Mouse (Mus musculus) gastrocnemius, adult 8-10 months (tissue): ENCODE data around the gene Polr1b. TPM values are rescaled to one million over a fixed set of nuclear protein-coding genes. Genes with fewer than 3 reads are reported as not detected.

Experiments used
- DNase-seq, 2 experiments: peaks; one replicate each; pipeline ENCODE4 v3.0.0; 2022; ENCODE audit warnings: low spot score in 2 of 2
- total RNA-seq, 4 experiments: library from RNA; stranded (reverse); gene quantifications; 2 replicates each; pipeline ENCODE4 v1.2.4; 2022

Polr1b gene
- total RNA-seq: 10 to 100 TPM; 10.9 to 13.7 (median 11.3) TPM

GRCm38 (mm10) chr2:129100784-129101310 lies at the start of gene Polr1b:
Gene Polr1b, plus strand, starts transcription at chr2:129100995.
- peak; percentile 89 to 91 for DNase-seq

DNA sequence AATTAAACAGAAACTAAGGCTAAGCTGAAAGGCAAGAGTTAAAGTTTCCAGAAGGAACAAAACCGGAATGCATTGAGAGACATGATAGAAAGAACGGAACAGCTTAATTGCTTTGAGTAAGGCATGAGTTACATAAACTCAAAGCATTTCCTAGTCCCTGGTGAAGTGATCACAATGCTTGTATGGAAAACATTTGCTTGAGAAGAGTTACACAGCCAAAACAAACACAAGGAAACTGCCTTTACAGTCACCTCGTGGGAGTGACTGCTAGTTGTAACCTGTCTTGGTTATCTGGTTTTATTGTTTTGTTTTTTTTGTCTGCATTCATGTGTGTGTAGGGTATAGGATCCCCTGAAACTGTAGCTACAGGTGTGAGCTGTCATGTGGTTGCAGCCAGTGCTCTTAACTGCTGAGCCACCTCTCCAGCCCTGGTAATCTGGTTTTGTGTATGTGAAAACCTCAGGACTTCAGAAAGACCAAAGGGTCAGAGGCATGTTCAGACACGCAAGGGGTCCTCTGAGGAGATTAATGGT lies 48.3 kb upstream of the Polr1b start:
- no peak for DNase-seq

- no peak for DNase-seq
These were observed 45.1 kb upstream of the Polr1b start for GRCm38 (mm10) chr2:129055741-129056140.

DNA sequence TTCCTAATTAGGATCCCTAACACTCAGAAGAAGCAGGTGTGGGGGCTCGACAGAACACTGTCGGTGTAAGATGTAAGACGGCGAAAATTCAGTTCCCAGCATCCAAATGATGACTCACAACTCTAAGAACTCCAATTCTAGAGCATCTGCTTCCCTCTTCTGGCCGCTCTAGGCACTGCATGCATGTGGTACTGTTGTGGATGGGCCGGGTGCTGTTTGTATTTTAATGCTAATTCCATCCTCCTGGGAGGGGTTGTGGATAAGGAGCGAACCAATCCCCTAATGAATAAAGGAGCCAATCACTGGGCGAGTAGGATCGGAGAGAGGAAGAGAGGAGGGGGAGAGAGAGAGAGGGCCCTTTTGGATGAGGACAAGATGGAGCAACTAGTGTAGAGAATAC lies 44.2 kb upstream of the Polr1b start:
- DNase-seq: no peak

- DNase-seq: no peak
These were observed 43.5 kb upstream of the Polr1b start for GRCm38 (mm10) chr2:129057256-129057655.

DNA sequence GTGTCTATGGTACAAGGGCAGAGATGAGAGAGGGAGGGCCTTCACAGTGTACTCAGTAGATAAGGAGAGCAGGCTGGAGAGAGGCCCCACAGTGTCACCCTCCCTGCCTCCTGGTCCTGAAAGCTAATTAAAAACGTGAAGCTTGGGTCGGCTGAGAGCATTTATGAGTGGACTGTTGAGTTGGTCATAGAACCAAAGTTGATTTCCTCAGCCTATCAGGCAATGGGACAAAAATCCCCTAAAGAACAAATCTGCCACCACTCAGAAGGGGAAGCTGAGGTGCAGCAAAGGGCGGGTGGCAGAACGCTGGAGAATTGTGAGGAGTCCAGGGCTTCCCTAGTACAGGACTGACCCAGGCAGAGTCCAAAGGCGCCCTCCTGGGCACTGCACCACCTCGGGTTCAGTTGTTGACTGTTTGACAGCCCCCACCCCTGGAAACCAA lies 42.9 kb upstream of the Polr1b start:
- no peak for DNase-seq

DNA sequence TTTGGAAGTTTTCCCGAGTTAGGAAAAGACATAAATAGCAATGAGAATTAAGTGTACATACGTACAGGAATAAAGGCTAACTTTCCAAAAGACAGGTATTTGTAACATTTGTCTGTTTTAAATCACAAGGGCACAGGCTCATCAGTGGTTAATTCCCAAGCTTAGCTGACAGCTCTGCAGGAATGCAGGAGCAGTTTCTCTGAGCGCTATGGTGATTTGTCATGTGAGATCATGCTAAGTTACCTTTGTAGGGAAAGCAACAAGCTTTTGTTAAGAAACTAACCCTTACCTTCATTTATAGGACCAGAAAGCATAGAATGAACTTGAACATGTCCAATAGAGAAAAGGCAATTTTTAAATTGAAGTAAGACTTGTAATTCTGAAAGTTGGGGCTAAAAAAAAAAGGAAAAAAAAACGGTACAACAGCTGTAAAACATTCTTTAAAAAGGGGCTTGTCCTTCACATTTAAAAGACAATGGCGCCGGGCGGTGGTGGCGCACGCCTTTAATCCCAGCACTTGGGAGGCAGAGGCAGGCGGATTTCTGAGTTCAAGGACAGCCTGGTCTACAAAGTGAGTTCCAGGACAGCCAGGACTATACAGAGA lies 39.2 kb upstream of the Polr1b start:
- no peak for DNase-seq

DNA sequence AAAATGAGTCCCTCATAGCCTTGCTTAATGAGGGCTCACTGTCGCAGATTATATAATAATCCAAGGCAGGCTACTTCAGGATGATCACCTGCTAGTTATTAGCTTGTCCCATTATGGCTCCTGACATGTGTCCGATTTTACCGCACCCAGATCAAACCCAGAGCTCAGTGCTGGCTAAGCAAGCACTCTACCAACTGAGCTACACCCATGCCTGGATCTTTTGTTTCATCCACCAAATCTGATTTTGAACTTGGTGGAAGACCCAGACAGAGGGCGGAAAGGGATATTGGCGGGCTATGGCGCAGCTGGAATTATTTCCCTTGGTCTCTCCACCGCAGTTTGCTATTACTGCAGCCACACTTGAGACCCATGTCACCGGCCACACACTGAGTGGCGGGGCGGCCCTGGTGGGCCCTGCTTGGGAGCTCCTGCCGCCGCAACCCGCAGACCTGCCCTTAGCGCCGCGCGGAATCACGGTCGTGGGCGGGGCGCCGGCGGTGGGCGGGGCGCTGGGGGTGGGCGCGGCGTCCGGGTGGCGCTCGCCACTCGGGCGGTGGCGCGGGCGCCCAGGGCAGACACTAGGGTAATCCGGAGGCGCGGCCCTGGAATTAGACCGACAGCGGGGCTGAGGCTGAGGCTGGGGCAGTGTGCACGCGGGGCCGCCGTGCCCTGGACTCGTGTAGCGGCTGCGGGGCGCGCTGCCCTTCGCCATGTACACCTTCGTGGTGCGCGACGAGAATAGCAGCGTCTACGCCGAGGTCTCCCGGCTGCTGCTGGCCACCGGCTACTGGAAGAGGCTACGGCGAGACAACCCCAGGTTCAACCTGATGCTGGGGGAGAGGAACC lies 35.1 kb upstream of the Polr1b start, which contains the start of gene Ttl:
Ttl (plus strand) TSS at position 506 of the 846 bp plus-strand sequence.
- peak; percentile 63 to 76 for DNase-seq

GRCm38 (mm10) chr2:129066326-129066725 lies 34.5 kb upstream of the Polr1b start:
- DNase-seq: peak; percentile 18 to 24

- DNase-seq: no peak
These were observed 30.5 kb upstream of the Polr1b start for GRCm38 (mm10) chr2:129070296-129070695.

- no peak for DNase-seq
These were observed 22.5 kb upstream of the Polr1b start for GRCm38 (mm10) chr2:129078313-129078712.

DNA sequence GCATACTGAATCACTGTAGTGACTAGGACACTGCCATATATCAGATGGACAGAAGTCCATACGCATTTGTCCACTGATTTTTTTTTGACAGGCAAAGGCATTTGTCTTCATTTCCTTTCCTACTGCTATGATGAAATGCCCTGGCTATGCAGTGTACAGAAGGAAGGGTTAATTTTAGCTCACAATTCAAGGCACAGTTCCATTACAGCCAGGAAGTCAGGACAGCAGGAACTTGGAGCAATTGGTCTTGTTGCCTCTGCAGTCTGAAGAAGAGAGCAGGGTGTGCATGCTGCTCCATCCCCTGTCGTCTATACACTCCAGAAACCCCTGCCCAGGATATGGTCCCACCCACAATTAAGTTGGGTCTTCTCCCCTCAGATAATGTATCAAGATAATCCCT lies 21.6 kb upstream of the Polr1b start:
- DNase-seq: no peak

GRCm38 (mm10) chr2:129081097-129081496 lies 19.7 kb upstream of the Polr1b start:
- DNase-seq: no peak

- no peak for DNase-seq
These were observed 17.3 kb upstream of the Polr1b start for GRCm38 (mm10) chr2:129083514-129083913.

GRCm38 (mm10) chr2:129084959-129085358 lies 15.8 kb upstream of the Polr1b start:
- DNase-seq: no peak

- no peak for DNase-seq
These were observed 13.3 kb upstream of the Polr1b start for GRCm38 (mm10) chr2:129087520-129087919.

DNA sequence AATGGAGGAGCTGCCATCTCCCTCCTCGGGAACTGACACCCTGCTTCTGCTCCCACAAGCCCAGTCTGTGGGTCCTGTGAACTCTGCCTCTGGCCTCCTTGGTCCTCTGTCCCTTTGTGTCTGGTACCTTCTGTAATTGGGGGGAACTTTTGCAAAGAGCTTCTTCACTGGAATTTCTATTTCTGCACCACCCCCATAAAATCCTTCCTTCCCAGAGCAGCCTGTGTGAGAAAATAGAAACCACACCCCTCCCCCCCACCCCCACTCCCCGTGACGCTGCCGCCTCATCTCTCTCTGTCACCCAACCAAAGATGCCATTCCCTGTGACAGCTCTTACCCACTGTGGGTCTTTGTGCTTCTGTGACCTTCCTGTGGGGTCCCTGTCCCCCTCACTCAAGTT lies 10.4 kb upstream of the Polr1b start:
- DNase-seq: no peak

- no peak for DNase-seq
These were observed 8.0 kb upstream of the Polr1b start for GRCm38 (mm10) chr2:129092810-129093209.

DNA sequence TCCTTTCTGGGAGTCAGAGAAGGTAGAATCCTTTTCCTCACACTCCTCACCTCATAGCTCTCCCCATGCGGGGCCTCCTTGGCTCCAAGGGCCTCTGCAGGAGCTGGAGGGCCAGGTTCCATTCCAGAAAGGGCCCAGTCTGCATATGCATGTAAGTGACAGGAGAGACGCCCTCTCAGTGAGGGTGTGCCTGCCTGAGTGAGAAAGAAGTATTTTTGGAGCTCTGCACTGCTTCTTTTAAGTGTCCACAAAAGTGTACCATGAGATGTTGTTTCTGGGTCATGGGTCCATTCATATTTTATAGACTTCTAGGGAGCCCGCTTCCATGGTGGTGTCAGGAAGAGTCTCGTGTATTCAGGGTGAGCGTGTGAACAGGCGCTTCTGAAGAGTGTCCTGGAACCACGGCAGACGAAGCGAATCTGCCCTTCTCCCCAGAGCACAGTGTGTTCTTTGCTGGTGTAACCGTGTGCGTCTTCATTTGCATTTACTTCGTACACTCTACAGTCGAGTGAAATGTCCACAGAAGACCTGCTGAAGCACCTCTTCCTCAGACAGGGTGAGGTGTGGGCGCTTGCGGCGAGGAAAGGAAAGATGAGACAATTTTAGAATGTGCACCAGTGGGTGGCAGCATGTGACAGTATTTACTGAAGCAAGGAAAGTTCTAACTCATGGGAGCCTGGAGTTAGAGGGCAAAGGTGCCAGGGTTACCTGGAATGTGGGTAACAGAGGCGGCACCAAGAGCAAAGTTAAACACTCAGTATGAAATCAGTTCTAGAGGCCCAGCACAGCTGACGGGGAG lies 6.7 kb upstream of the Polr1b start:
- no peak for DNase-seq

GRCm38 (mm10) chr2:129112924-129113323 lies 12.1 kb downstream of the Polr1b start:
- no peak for DNase-seq

GRCm38 (mm10) chr2:129115706-129116367 lies 15.0 kb downstream of the Polr1b start:
- DNase-seq: peak in 1 of 2 experiments; percentile 29
